Mouse (Mus musculus): ENCODE measurements at regions not wholly inside any gene's neighbourhood (a gene's known extent, or its start where the extent isn't known, plus 50 kb on each side); places are given as distances from the start of the nearest gene placed in this dataset.
"Not testable (repeated sequence)": the region's sequence is repeated elsewhere in the genome, so short reads cannot be mapped to it uniquely, and the experiment has no call there.

GRCm38 (mm10) chr5:18502831-18503230, 142.7 kb upstream of the Gnai1 start:
- DNase-seq (ENCODE audit: low read depth, low spot score): no peak

GRCm38 (mm10) chr5:18494305-18494704, 134.2 kb upstream of the Gnai1 start:
- no peak for DNase-seq (ENCODE audit: low read depth, low spot score)

DNA sequence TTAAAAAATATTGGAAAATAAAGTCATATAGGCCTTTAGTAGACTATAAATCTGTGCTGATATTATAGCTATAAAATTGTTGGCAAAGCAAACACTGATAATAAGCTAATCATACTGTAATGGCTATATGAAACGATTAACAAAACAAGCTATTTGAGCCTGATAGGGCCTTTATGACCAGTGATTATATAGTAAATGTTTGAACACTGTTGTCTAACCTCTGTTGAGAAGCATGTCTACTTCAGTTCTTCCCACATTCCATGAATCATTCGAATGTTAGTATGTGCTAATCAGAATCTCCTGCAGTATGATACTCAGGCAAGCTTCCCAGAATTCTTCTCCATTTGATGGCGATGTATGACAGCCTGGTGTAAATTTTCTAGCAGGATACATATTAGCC, 129.6 kb upstream of the Gnai1 start:
- no peak for DNase-seq (ENCODE audit: low read depth, low spot score)

DNA sequence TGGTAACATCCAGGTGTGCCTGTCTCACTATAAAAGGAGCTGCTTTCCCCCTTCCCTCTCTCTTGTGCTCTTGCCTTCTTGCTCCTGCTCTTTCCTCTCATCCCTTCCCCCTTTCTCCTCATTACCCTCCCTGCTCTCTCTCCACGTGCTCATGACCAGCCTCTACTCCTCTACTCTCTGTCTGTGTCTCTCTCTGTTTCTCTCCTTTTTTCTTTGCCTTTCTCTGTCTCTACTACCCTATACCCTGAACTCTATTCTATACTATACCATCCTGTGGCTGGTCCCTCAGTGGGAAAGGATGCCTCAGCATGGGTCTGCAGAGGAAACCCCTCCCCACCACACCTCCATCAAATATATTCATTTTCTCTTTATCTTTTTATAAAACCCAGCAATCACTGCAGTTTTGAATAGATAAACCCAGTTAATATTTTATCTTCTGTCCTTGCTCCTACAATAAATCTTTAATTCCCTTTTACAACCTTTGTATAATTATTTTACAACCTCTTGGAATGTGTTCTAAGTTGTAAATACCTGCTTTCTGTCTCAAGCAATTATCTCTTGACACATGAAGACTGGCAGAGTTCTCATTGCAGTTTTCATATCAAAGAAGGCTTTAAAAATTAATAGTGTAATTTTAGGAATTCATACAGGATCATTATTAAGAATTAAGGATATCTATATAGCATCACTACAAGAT, 127.1 kb upstream of the Gnai1 start:
- DNase-seq (ENCODE audit: low read depth, low spot score): no peak

- DNase-seq (ENCODE audit: low read depth, low spot score): no peak
These were observed 124.2 kb upstream of the Gnai1 start for GRCm38 (mm10) chr5:18484376-18484775.

DNA sequence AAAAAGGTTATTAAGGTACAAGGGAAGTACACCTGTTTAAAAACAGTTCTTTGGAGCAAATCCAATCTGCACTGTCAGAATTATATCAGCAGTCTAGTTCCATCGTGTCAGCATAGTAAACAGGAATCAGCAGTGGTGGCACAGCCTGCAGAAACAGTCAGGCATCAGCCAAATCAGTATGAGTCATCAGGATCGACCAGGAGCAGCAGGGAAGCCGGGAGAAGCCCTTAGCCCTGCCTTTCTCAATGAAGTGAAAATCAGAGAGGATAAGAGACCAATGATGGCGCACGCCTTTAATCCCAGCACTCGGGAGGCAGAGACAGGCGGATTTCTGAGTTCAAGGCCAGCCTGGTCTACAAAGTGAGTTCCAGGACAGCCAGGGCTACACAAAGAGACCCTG, 118.3 kb upstream of the Gnai1 start:
- no peak for DNase-seq (ENCODE audit: low read depth, low spot score)

GRCm38 (mm10) chr5:18477372-18478017, 117.3 kb upstream of the Gnai1 start:
- no peak for DNase-seq (ENCODE audit: low read depth, low spot score)

DNA sequence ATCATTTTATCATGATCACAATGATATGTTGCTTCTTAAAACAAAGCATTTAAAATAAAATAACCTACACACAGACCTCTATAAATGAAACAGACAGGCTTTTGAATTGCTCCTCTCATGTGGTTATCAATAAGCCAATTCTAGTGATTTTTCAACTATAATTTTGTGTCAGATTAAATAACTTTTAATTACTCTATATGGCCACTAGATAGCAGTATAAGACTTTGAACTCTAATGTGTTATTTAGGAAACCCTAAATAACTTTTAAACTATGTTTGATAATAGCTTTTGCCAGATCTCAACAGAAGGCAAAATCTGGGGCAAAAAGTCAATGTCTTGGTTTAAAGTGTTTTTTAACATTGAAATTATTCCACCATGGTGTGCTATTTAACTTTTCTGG, 112.0 kb upstream of the Gnai1 start:
- DNase-seq (ENCODE audit: low read depth, low spot score): no peak

DNA sequence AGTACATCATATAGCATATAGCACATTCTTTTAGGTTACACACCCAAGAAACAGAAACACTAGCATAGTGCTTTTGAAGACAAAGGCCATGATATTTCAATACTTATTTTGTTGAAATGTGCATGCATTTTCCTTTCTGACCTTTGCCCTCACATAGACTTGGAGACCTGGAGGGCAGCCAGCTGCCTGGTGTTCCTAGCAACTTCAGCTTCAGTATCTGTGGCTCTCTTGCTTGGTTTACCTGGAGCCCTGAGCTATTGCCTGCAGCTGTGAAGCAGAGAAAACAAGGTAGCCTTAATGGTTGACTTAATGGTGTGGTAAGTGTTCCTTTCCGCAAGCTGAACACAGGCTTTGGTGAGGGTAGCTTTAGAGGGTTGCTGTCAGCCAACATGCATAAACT, 97.6 kb upstream of the Gnai1 start:
- DNase-seq (ENCODE audit: low read depth, low spot score): no peak

- no peak for DNase-seq (ENCODE audit: low read depth, low spot score)
These were observed 96.0 kb upstream of the Gnai1 start for GRCm38 (mm10) chr5:18456196-18456595.

DNA sequence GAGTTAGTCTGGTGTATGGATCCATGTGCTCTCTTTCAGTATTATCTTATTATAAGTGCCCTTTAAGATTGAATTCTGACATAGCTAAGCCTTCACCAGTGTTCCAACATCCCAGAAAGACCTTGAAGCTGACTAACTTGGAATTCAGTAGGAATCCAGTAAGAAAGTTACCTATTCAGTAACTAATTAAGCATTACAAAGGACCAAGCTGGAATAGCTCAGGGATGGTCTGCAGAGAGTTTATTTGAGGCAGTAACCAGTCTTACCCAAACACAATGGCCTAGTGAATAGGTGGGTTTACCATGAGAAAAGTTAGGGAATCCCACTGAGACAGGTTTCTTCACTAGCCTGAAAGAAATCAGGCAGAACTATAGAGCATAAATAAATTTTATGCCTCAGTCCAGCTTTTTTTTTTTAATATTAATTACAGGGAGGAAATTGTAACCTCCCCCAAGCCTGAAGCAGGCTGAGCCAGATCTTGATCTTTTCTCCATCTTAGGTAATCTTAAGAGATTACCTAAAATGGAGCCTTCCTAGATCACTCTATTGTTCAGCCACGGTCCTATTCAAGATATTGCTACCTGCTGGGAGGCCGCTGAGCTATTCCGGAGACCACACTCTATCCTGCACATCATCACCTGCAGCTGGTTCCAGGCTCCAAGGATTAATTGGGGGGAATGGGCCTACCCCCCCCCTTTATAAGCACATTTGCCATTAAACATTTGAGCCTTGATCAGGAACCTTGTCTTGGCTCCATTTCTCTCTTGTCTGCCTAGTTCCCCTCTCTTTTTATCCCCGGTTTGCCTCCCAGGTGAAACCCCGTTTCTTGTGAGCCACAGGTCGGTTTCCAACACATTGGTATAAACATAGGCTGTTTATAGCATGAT, 93.0 kb upstream of the Gnai1 start:
- DNase-seq (ENCODE audit: low read depth, low spot score): not testable (repeated sequence)

GRCm38 (mm10) chr5:18449261-18449660, 89.1 kb upstream of the Gnai1 start:
- no peak for DNase-seq (ENCODE audit: low read depth, low spot score)

- no peak for DNase-seq (ENCODE audit: low read depth, low spot score)
These were observed 88.1 kb upstream of the Gnai1 start for GRCm38 (mm10) chr5:18448330-18448670.

- DNase-seq (ENCODE audit: low read depth, low spot score): no peak
These were observed 87.6 kb upstream of the Gnai1 start for GRCm38 (mm10) chr5:18447665-18448329.

- peak; percentile 28 for DNase-seq (ENCODE audit: low read depth, low spot score)
These were observed 85.8 kb upstream of the Gnai1 start for GRCm38 (mm10) chr5:18445969-18446368.

DNA sequence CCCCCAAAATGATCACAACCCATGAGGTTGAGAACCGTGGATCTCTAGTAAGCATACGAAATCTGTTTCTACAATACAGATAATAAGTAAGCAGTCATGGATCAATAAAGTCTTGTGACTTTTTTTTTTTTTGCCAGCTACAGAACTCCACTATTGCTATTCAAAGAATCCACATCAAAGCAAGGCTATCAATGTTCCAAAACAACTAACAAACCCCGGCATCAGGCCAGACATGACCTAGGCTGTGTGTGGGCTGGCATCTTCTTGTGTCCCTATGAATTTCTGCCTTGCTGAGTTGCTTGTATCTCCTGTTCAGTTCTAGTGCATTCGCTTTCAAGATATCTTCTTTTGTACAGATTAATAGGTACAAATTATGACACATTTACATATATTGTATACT, 79.8 kb upstream of the Gnai1 start:
- no peak for DNase-seq (ENCODE audit: low read depth, low spot score)

- no peak for DNase-seq (ENCODE audit: low read depth, low spot score)
These were observed 79.1 kb upstream of the Gnai1 start for GRCm38 (mm10) chr5:18439281-18439680.

GRCm38 (mm10) chr5:18436099-18436748, 76.1 kb upstream of the Gnai1 start:
- DNase-seq (ENCODE audit: low read depth, low spot score): no peak

DNA sequence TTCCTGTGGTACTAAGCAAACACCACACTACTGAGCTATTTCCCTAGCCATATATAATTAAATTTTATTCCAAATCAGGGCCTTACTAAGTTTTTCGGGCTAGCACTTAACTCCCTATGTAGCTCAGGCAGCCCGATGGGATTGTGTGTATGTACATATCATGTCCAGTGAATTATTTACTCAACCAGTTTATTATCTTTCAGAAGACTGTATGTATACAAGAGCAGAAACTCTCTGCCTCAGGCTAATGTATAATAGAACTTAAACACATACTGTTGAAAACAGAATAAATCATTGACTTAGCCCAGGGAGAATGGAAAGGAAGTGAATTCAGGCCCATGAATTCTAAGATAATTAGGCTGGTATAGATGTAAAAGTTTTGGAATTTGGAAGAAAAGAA, 74.1 kb upstream of the Gnai1 start:
- no peak for DNase-seq (ENCODE audit: low read depth, low spot score)

GRCm38 (mm10) chr5:18433287-18433686, 73.1 kb upstream of the Gnai1 start:
- no peak for DNase-seq (ENCODE audit: low read depth, low spot score)

DNA sequence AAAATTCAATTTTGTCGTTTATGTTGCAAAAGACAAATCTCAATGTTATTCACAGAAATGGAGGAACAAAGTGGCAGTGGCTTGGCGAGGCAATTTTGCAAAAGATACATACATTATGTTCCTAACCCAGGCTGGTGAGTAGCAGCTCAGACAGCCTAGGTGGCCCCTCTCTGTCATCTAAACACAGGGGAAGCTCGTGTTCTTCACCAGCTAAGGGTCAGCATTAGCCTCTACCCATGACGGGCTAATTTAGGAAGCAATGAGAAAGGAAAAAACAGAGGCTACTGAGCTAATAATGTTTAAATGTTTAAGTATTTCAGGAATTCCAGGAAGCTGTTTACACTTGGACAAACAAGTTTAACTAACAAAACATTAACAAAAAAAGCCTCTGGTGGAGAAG, 64.9 kb upstream of the Gnai1 start:
- no peak for DNase-seq (ENCODE audit: low read depth, low spot score)

DNA sequence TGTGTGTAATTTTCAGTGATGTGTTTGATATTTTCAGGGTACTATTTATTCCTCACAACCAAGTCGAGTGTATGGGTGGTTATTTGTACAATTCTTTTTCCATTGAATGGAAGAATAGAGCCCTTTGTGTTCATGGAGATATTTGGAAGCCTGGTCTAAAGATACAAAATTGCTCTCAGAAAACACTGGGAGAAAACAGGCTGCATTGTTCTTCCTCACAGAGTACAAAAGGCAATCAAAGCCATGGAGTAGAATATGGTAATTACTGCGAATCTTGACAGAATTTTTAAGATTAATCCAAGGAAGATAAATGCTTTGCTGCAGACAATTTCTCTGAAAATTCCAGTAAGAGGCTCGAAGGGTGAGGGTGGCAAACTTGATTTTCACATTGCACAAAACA, 54.7 kb upstream of the Gnai1 start:
- DNase-seq (ENCODE audit: low read depth, low spot score): no peak
